Mouse (Mus musculus) liver, adult (tissue): ENCODE measurements around the gene Dffb.

ENCODE experiments used
- GATA4 ChIP-seq: IDR thresholded peaks from 2 replicates; pipeline ENCODE4 v1.6.1; 2014; ENCODE audit warnings: mild to moderate bottlenecking, low read length; ENCODE audit not compliant: insufficient replicate concordance

The Dffb gene

GRCm38 (mm10) chr4:153992715-153993114 lies 17.8 kb upstream of the Dffb start:
- no peak for TF ChIP-seq GATA4

GRCm38 (mm10) chr4:153980470-153980869 lies 5.5 kb upstream of the Dffb start:
- no peak for TF ChIP-seq GATA4

- no peak for TF ChIP-seq GATA4
Measured at GRCm38 (mm10) chr4:153979243-153979642, 4.3 kb upstream of the Dffb start.

- no peak for TF ChIP-seq GATA4
Measured at GRCm38 (mm10) chr4:153975768-153976167, 842 bp upstream of the Dffb start.

- no peak for TF ChIP-seq GATA4
Measured at GRCm38 (mm10) chr4:153975292-153975662, 351 bp upstream of the Dffb start.

- TF ChIP-seq GATA4, result no peak
Measured at GRCm38 (mm10) chr4:153968063-153968462, 6.9 kb downstream of the Dffb start.

GRCm38 (mm10) chr4:153967556-153967955 lies 7.4 kb downstream of the Dffb start:
- TF ChIP-seq GATA4, result no peak

- no peak for TF ChIP-seq GATA4
Measured at GRCm38 (mm10) chr4:153966651-153967050, 8.3 kb downstream of the Dffb start.

- TF ChIP-seq GATA4, result no peak
Measured at GRCm38 (mm10) chr4:153962631-153963030, 12.3 kb downstream of the Dffb start.

- TF ChIP-seq GATA4, result no peak
Measured at GRCm38 (mm10) chr4:153957444-153958250, 17.3 kb downstream of the Dffb start.

GRCm38 (mm10) chr4:153956569-153957405 lies 18.1 kb downstream of the Dffb start, which contains the start of gene A430005L14Rik:
Gene A430005L14Rik, plus strand, starts transcription at chr4:153957237.
- peak; percentile 55; the same call in 1 of the 2 replicates for TF ChIP-seq GATA4

GRCm38 (mm10) chr4:153955651-153956050 lies 19.3 kb downstream of the Dffb start:
- no peak for TF ChIP-seq GATA4

- TF ChIP-seq GATA4, result no peak
Measured at GRCm38 (mm10) chr4:153951692-153952091, 23.2 kb downstream of the Dffb start.

GRCm38 (mm10) chr4:153951150-153951549 lies 23.8 kb downstream of the Dffb start:
- TF ChIP-seq GATA4, result no peak

- no peak for TF ChIP-seq GATA4
Measured at GRCm38 (mm10) chr4:153950372-153950771, 24.6 kb downstream of the Dffb start.

- TF ChIP-seq GATA4, result no peak
Measured at GRCm38 (mm10) chr4:153945741-153946140, 29.2 kb downstream of the Dffb start.

GRCm38 (mm10) chr4:153944261-153944660 lies 30.7 kb downstream of the Dffb start:
- no peak for TF ChIP-seq GATA4

GRCm38 (mm10) chr4:153943243-153943642 lies 31.7 kb downstream of the Dffb start:
- no peak for TF ChIP-seq GATA4
